Mouse (Mus musculus) hindbrain, embryonic 15.5 days (tissue): ENCODE results near the gene Tescl. TPM values are rescaled to one million over a fixed set of nuclear protein-coding genes. Genes with fewer than 3 reads are reported as not detected.

Source experiments
- ATAC-seq: fragments of 200-750 bp; cut with Nextera tagmentation; 2 replicates; pipeline ENCODE4 v1.8.0; 2017; ENCODE audit warnings: low read depth, moderate number of reproducible peaks, moderate TSS enrichment; ENCODE audit not compliant: low FRiP score
- H3K27ac ChIP-seq: fragments of 300-500 bp; sonication (generic); replicated peaks from 2 replicates; pipeline ENCODE4 v1.5.1; 2015; ENCODE audit warnings: mild to moderate bottlenecking, inconsistent platforms
- H3K27me3 ChIP-seq: fragments of 300-500 bp; sonication (generic); 2 replicates; pipeline ENCODE4 v1.6.1; 2015; ENCODE audit warnings: control low read depth, inconsistent platforms
- H3K36me3 ChIP-seq: fragments of 300-500 bp; sonication (generic); 2 replicates; pipeline ENCODE4 v1.6.1; 2015; ENCODE audit warnings: control low read depth, inconsistent platforms
- H3K4me1 ChIP-seq: fragments of 300-500 bp; sonication (generic); replicated peaks from 2 replicates; pipeline ENCODE4 v1.6.1; 2015; ENCODE audit warnings: control low read depth, inconsistent platforms
- H3K4me2 ChIP-seq: fragments of 300-500 bp; sonication (generic); 2 replicates; pipeline ENCODE4 v1.6.1; 2015; ENCODE audit warnings: moderate library complexity, mild to moderate bottlenecking, inconsistent platforms
- H3K4me3 ChIP-seq: fragments of 300-500 bp; sonication (generic); 2 replicates; pipeline ENCODE4 v1.5.1; 2015; ENCODE audit warnings: mild to moderate bottlenecking, inconsistent platforms
- H3K9ac ChIP-seq: fragments of 300-500 bp; sonication (generic); 2 replicates; pipeline ENCODE4 v1.6.1; 2015; ENCODE audit warnings: inconsistent platforms
- H3K9me3 ChIP-seq: fragments of 300-500 bp; sonication (generic); 2 replicates; pipeline ENCODE4 v1.6.1; 2016; ENCODE audit warnings: control low read depth, inconsistent platforms
- WGBS: fragments of 180-500 bp; shearing (Covaris S2); methylation state at CpG from one replicate; pipeline ENCODE4 v1.1.7; 2015; 5-methylcytosine and 5-hydroxymethylcytosine counted together
- microRNA-seq: library from miRNA; unstranded; fragments of <30 nt; microRNA quantifications from one replicate; pipeline ENCODE4, GENCODE M21; 2016
- polyA plus RNA-seq: library from polyadenylated mRNA; unstranded; fragments of >200 nt; fragmentation: Nextera tagmentation; extraction: Ambion mirVana; gene quantifications from 2 replicates; pipeline ENCODE4 v1.2.1, GENCODE M21; 2015

Gene Tescl
- polyA plus RNA-seq, 1 experiment from 2014 or later = 0.23 TPM

DNA sequence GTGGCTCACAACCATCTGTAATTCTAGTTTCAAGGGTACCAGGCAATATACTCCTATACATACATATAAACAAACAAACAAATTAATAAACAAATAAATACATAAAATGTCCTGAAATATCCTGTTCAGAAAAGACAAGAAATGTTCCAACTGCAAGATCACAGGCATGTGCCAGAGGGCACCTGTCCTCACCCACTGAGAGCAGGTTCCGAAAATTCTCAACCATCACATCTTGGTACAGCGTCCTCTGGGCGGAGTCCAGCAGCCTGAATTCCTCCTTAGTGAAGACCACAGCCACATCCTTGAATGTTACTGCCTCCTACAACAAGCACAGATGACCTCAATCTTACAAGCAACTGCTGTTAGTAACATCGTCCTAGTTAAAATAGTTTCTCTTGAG, 39.0 kb downstream of the Tescl start:
- WGBS = over 99% methylated on average over 4 of the region's 4 CpGs
- Histone ChIP-seq H3K36me3 (peaks cover 66% of the 10 kb centered on the region), H3K9me3 (no peaks in the 10 kb centered on the region), H3K27ac (no peak overlapping the region), H3K4me2 (no peak overlapping the region), H3K4me3 (no peak overlapping the region), H3K9ac (no peak overlapping the region), H3K27me3 (no peaks in the 10 kb centered on the region), H3K4me1 (peaks cover 13% of the 10 kb centered on the region)
- ATAC-seq = no peak

DNA sequence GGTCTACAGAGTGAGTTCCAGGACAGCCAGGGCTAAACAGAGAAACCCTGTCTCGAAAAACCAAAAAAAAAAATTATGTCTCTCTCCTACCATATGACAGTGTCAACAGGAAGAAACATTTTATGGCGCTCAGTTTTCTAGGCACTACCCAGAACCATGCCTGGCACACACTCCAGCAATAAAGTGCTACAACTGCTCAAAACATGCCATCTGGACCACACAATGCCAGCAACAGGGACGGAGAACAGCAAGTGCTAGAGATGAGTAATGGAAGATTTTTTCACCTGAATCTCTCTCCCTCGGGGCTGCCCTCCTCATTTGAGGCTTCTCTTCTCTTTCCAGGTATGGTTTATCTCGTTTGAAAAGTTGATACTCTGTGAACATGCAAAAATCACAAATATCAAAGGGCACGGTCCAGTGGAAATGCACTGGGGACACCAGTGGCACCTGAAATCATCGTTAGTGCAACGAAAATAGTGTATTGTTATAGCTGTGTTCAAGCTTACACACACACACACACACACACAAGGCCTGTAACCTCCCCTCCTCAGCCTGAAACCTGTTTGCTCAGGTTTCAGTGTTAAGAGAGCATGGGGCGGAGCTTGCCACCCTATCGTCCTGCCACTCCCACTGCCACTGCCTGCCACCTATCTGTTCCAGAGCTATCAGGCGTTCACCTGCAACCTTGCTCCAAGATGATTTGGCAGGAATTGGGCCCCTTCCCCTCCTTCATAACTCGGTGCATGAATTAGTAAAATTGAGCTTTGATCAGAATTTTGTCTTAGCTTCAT, 40.5 kb downstream of the Tescl start:
- peaks cover 75% of the 10 kb centered on the region for H3K36me3 ChIP-seq

DNA sequence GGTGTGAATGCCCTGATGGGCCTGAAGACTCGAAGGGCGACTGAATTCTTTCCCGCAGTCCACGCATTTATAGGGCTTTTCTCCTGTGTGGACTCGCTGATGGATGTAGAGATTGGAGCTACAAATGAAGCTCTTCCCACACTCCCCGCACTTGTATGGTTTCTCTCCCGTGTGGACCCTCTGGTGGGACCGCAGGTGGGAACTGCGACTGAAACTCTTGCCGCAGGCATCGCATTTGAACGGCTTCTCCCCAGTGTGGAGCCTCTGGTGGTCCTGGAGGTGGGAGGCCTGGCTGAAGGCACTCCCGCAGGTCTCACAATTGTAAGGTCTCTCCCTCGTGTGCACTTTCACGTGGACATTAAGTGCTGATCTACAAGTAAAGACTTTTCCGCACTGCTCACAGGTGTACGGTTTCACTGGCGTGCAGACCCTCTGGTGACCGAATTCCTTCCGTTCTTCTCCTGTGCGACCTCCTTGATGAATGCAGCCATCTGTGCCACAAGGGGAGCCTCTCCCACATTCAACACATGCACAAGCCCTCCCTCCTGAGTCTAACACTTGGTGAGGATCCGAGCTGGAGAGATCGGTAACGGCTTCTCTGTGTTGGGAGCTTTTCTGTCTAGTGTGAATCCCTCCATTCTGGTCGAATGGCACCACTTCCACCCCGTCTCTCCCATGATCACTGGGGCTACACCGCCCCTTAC, 42.2 kb downstream of the Tescl start:
- Histone ChIP-seq H3K36me3 (peaks cover 89% of the 10 kb centered on the region), H3K4me1 (no peaks in the 10 kb centered on the region), H3K27ac (no peak overlapping the region), H3K4me3 (no peak overlapping the region), H3K9me3 (no peaks in the 10 kb centered on the region), H3K4me2 (no peak overlapping the region), H3K9ac (no peak overlapping the region), H3K27me3 (no peaks in the 10 kb centered on the region)
- WGBS = 92% methylated on average over 27 of the region's 27 CpGs
- ATAC-seq = no peak

More for the DNA sequence above, 40.5 kb downstream of the Tescl start:
- no peak overlapping the region for H3K4me2 ChIP-seq
- peaks cover 10% of the 10 kb centered on the region for H3K4me1 ChIP-seq
- no peak for ATAC-seq
- H3K27ac ChIP-seq = no peak overlapping the region
- H3K9me3 ChIP-seq = no peaks in the 10 kb centered on the region
- no peak overlapping the region for H3K9ac ChIP-seq
- 93% methylated on average over 12 of the region's 12 CpGs for WGBS
- no peaks in the 10 kb centered on the region for H3K27me3 ChIP-seq
- no peak overlapping the region for H3K4me3 ChIP-seq

DNA sequence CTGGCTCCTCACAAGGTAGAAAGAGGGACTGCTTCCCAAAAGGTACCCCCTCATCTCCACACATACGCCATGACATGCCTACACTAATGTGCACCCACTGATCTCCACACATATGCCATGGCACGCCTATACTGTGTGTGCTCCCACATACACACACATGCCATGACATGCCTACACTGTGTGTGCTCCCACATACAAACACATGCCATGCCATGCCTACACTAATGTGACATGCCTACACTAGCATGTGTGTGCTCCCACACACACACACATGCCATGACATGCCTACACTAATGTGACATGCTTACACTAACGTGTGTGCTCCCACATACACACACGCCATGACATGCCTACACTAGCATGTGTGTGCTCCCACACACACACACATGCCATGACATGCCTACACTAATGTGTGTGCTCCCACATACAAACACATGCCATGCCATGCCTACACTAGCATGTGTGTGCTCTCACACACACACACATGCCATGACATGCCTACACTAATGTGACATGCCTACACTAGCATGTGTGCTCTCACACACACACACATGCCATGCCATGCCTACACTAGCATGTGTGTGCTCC, 43.5 kb downstream of the Tescl start:
- Histone ChIP-seq H3K36me3 (peaks cover 76% of the 10 kb centered on the region), H3K9ac (no peak overlapping the region), H3K4me1 (no peaks in the 10 kb centered on the region), H3K4me2 (no peak overlapping the region), H3K4me3 (no peak overlapping the region), H3K9me3 (no peaks in the 10 kb centered on the region), H3K27me3 (no peaks in the 10 kb centered on the region), H3K27ac (no peak overlapping the region)
- 97% methylated on average over 4 of the region's 4 CpGs for WGBS
- ATAC-seq = no peak

DNA sequence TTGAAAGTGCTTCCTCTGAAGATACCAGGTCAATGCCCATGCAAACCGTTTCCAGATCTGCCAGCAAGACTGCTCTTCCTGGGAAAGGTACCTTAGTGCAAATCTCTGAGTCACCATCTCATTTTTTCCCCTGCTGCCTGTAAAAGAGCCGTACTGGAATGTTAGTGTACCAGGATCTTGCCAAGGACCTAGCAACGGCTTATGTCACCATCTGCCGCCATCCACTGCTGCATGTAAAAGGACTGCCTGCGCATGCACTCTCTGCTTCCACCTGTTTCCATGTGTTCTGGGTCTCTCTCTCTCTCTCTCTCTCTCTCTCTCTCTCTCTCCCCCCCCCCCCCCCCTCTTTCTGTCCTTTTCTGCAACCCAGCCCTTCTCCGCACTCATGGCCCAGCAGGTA, 45.2 kb downstream of the Tescl start:
- Histone ChIP-seq H3K4me1 (no peaks in the 10 kb centered on the region), H3K9ac (no peak overlapping the region), H3K27me3 (no peaks in the 10 kb centered on the region), H3K9me3 (no peaks in the 10 kb centered on the region), H3K4me2 (no peak overlapping the region), H3K4me3 (no peak overlapping the region), H3K36me3 (peaks cover 59% of the 10 kb centered on the region), H3K27ac (no peak overlapping the region)
- WGBS = 91% methylated on average over 6 of the region's 6 CpGs
- ATAC-seq = no peak

DNA sequence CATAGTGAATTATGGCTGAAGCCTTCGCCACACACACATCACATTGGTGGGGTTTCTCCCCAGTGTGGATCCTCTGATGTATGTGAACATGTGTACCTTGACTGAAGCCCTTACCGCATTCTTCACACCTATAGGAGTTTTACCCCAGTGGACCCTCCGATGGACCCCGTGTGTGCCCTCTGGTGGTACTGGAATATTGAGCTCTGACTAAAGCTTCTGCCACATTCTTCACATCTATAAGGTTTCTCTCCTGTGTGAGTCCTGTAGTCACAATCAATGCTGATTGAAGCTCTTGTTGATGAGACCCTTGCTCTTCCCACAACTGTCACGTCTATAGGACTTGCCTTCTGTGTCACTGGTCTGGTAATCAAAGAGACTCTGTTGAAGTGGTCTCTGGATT, 46.1 kb downstream of the Tescl start:
- Histone ChIP-seq H3K9ac (no peak overlapping the region), H3K27ac (no peak overlapping the region), H3K36me3 (peaks cover 52% of the 10 kb centered on the region), H3K4me1 (no peaks in the 10 kb centered on the region), H3K9me3 (no peaks in the 10 kb centered on the region), H3K4me2 (no peak overlapping the region), H3K27me3 (no peaks in the 10 kb centered on the region), H3K4me3 (no peak overlapping the region)
- WGBS = 87% methylated on average over 5 of the region's 5 CpGs
- ATAC-seq = no peak

DNA sequence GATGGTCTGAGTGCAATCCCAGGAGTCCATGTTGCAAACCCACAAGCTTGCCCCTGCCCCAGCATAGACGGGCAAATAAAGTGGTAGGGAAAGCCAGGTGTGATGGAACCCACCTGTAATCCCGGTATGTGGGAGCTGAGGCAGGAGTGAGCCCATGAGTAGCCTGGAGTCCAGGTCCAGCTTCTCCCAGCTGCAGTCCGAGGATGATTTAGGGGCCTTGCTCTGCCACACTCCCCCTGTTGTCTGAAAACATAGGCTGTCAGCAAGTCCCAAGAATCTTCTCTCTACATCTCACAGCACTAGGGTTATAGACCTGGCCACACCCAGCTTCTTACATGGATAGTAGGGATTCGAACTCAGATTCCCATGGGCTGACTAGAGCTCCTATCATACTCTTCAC, 46.8 kb downstream of the Tescl start:
- ATAC-seq = no peak
- 81% methylated on average over 4 of the region's 4 CpGs for whole genome bisulfite sequencing
- Histone ChIP-seq H3K9ac (no peak overlapping the region), H3K4me3 (no peak overlapping the region), H3K27me3 (no peaks in the 10 kb centered on the region), H3K36me3 (peaks cover 45% of the 10 kb centered on the region), H3K27ac (no peak overlapping the region), H3K9me3 (no peaks in the 10 kb centered on the region), H3K4me1 (no peaks in the 10 kb centered on the region), H3K4me2 (no peak overlapping the region)

DNA sequence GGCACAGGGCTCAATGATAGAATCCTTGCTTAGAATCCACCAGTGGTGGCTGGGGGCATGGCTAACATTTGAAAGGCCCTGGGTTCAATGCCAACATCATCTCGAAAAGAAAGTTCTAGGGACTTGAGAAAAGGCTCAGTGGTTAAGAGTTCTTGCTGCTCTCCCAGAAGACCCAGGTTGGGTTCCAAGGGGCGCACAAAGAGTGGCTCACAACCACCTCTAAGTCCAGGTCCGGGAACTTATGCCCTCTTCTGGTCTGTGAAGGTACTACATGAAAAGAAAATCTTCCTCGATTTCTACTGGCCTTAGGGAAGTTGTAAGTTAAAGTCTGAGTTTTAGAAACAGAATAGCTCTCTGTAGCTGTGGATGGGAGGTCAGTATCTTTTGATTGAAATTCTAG, 47.6 kb downstream of the Tescl start:
- WGBS = 51% methylated on average over 4 of the region's 4 CpGs
- Histone ChIP-seq H3K9me3 (no peaks in the 10 kb centered on the region), H3K4me2 (no peak overlapping the region), H3K27me3 (no peaks in the 10 kb centered on the region), H3K4me3 (no peak overlapping the region), H3K4me1 (no peaks in the 10 kb centered on the region), H3K27ac (no peak overlapping the region), H3K36me3 (peaks cover 36% of the 10 kb centered on the region), H3K9ac (no peak overlapping the region)
- no peak for ATAC-seq

Small RNA genes within 50 kb of the gene (microRNA-seq; reads per million reads assigned to microRNA genes)
- not detected for gene Gm27592

Other genes with a start within 250 kb of the Tescl start
- 9.8 and 11.0 TPM in 2 replicates for gene Zfp112, start 221.6 kb downstream of the Tescl start, polyA plus RNA-seq
- 23.3 and 25.2 TPM in 2 replicates for gene Zfp235, start 199.8 kb downstream of the Tescl start, polyA plus RNA-seq
- 5.0 and 5.7 TPM in 2 replicates for gene Zfp114, start 158.9 kb downstream of the Tescl start, polyA plus RNA-seq
- gene Zfp111, start 122.5 kb downstream of the Tescl start, polyA plus RNA-seq = 5.2 and 5.9 TPM in 2 replicates
- 4.4 and 4.5 TPM in 2 replicates for gene Zfp109, start 96.4 kb downstream of the Tescl start, polyA plus RNA-seq
- 7.0 and 7.5 TPM in 2 replicates for gene Zfp108, start 79.1 kb downstream of the Tescl start, polyA plus RNA-seq
- 6.2 and 8.2 TPM in 2 replicates for gene Zfp93, start 63.5 kb downstream of the Tescl start, polyA plus RNA-seq
- 39.5 and 42.3 TPM in 2 replicates for gene Zfp61, start 32.7 kb downstream of the Tescl start, polyA plus RNA-seq
- 19.5 and 20.3 TPM in 2 replicates for gene Zfp94, start 17.3 kb downstream of the Tescl start, polyA plus RNA-seq
- not detected in 2 replicates for gene Lypd5, start 15.3 kb upstream of the Tescl start, polyA plus RNA-seq
- 2.3 and 2.9 TPM in 2 replicates for gene Kcnn4, start 36.3 kb upstream of the Tescl start, polyA plus RNA-seq
- 32.8 and 42.5 TPM in 2 replicates for gene Smg9, start 65.7 kb upstream of the Tescl start, polyA plus RNA-seq
- gene Irgc1, start 118.4 kb upstream of the Tescl start, polyA plus RNA-seq = not detected in 2 replicates
- gene Plaur, start 128.5 kb upstream of the Tescl start, polyA plus RNA-seq = 1.3 and 1.5 TPM in 2 replicates
- 77.9 and 80.4 TPM in 2 replicates for gene Cadm4, start 148.1 kb upstream of the Tescl start, polyA plus RNA-seq
- gene Zfp428, start 173.1 kb upstream of the Tescl start, polyA plus RNA-seq = 281 and 307 TPM in 2 replicates
- 1.00 and 1.5 TPM in 2 replicates for gene AC161166.1, start 178.5 kb upstream of the Tescl start, polyA plus RNA-seq
- gene Irgq, start 196.8 kb upstream of the Tescl start, polyA plus RNA-seq = 28.5 and 28.7 TPM in 2 replicates
- 0.25 TPM in 1 of 2 replicates, not detected in the other for gene Pinlyp, start 212.2 kb upstream of the Tescl start, polyA plus RNA-seq
- gene Xrcc1, start 212.4 kb upstream of the Tescl start, polyA plus RNA-seq = 66.2 and 72.1 TPM in 2 replicates